Mouse (Mus musculus) ES-Bruce4 (cell line): ENCODE measurements around the gene Draxin.

ENCODE experiments used
- CTCF ChIP-seq: IDR thresholded peaks from one replicate; pipeline ENCODE4 v1.8.1; 2011; ENCODE audit warnings: low read depth, low read length
- EP300 ChIP-seq: IDR thresholded peaks from 2 replicates; pipeline ENCODE4 v1.6.1; 2011; ENCODE audit warnings: low read depth, low read length; ENCODE audit not compliant: insufficient read depth
- POLR2A ChIP-seq: IDR thresholded peaks from one replicate; pipeline ENCODE4 v1.8.1; 2011; ENCODE audit warnings: low read length; ENCODE audit not compliant: insufficient read depth

DNA sequence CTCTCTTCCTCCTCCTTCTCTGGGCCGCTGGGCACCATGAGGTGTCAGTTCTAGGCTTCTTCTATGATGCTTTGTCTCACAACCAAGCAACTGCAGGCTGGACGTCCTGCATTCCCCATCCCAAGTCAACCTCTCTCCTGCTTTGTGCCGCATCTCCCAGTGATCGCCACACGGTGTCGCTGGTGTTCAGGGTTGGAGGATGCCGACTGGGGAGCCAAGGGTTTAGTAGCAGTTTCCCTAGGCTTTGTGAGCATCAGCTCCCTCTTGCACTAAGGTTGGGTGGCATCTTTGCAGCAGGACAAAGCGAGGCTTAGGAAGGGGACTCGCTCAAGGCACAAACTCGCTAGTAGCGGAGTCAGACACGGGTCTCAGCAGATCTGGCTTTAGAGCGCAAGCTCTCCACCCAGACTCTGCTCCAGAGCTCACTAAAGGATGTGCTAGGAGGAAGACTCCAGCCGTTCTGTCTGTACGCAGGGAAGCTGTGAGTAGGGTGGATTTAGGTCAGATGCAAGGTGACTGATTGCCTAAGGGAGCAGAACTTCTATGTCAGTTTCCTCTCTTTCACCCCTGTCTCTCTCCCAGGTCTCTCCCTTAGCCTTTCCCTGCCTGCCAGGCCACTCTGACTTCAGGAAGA, 15.6 kb downstream of the Draxin start:
- TF ChIP-seq POLR2A = no peak
- peak; percentile 97 for TF ChIP-seq CTCF
- TF ChIP-seq EP300 = 0 out of 2 replicates have a peak, but pooled peaks have one; percentile 25
